Mouse (Mus musculus): ENCODE measurements at regions not wholly inside any gene's neighbourhood (a gene's known extent, or its start where the extent isn't known, plus 50 kb on each side); places are given as distances from the start of the nearest gene placed in this dataset.

GRCm38 (mm10) chr1:27745200-27745599, 1034.9 kb downstream of the Gm597 start:
- DNase-seq (ENCODE audit: low spot score in 2 of 2), result peak in 1 of 2 experiments; percentile 1
- H3K27ac ChIP-seq, result no peak overlapping the region
- no peak for TF ChIP-seq CTCF (conservative IDR thresholded peaks at IDR 0.05)
- no peak overlapping the region for H3K4me3 ChIP-seq

All from layer of hippocampus, adult 2 months (tissue).